24 mouse cellular contexts compared by ENCODE assay signal in genomic region chr15:81102274-81102879, GRCm38 (mm10).
A peak's percentile ranks its signal among the peaks of the same experiment; 100 is the strongest.
DNase-seq lines count a peak whose midpoint lies in the region; ATAC-seq and TF ChIP-seq lines count a peak whose summit lies in the region.
"Had no signal": no experiment of that assay in that cellular context is flagged by ENCODE, and none has a peak within 500 bp of the region (broad histone marks: within the 10 kb centered on the region; RNA-seq: fewer than 3 reads in every experiment).

No protein-coding gene starts in this region.

- H3K79me2 ChIP-seq in C2C12 (ENCODE audit: control insufficient read depth, insufficient read depth) = peaks cover 99% of the 10 kb centered on the region

- H3K4me3 ChIP-seq in forebrain, embryonic 12.5 days (replicated peaks) = no peak overlapping the region
- no peak overlapping the region for H3K4me3 ChIP-seq in forebrain, embryonic 16.5 days (replicated peaks; ENCODE audit: low read length)
- no peak overlapping the region for H3K4me3 ChIP-seq in C2C12 (ENCODE audit: insufficient read depth, poor library complexity, severe bottlenecking)
- peak overlapping the region; percentile 78 for H3K4me3 ChIP-seq in cortical plate, adult 2 months (ENCODE audit: insufficient read depth, low read length)
- H3K4me3 ChIP-seq in olfactory bulb, adult 2 months (ENCODE audit: insufficient read depth, low read depth, low read length) = peak overlapping the region; percentile 33
- H3K4me3 ChIP-seq: embryonic facial prominence, embryonic 15.5 days; heart, adult 2 months; heart, embryonic 15.5 days; hindbrain, embryonic 10.5 days; hindbrain, embryonic 15.5 days had no signal

- no peak for DNase-seq in cerebellum, adult 11 months
- no peak for DNase-seq in heart, adult 11 months
- no peak for DNase-seq in heart, postnatal 36 days
- DNase-seq: adrenal gland, adult 2 months; adrenal gland, postnatal 25 days; cerebellum, adult 11-12 months; cerebellum, adult 9-10 months; cerebellum, postnatal 25 days; gastrocnemius, postnatal 10 days; heart, adult 2 months; heart, postnatal 14 days had no signal

- H3K9ac ChIP-seq in forebrain, embryonic 12.5 days = no peak overlapping the region
- no peak overlapping the region for H3K9ac ChIP-seq in forebrain, embryonic 16.5 days (replicated peaks; ENCODE audit: low read depth, low read length)
- H3K9ac ChIP-seq: embryonic facial prominence, embryonic 15.5 days; heart, embryonic 15.5 days; hindbrain, embryonic 15.5 days had no signal

- H3ac ChIP-seq in C2C12 (ENCODE audit: control insufficient read depth, insufficient read length, low read depth) = peak overlapping the region; percentile 66

- no peak for TF ChIP-seq CTCF in C2C12 (IDR thresholded peaks at IDR 0.05; ENCODE audit: control insufficient read depth, insufficient read depth, insufficient read length)
- no peak for TF ChIP-seq CTCF in cortical plate, adult 2 months (IDR thresholded peaks at IDR 0.05; ENCODE audit: extremely low read depth, insufficient read depth, low read length)
- TF ChIP-seq CTCF in olfactory bulb, adult 2 months (IDR thresholded peaks at IDR 0.05; ENCODE audit: insufficient read depth, low read depth, low read length) = no peak

- H3K9me3 ChIP-seq in forebrain, embryonic 12.5 days = no peaks in the 10 kb centered on the region
- no peaks in the 10 kb centered on the region for H3K9me3 ChIP-seq in forebrain, embryonic 16.5 days (ENCODE audit: control insufficient read depth, low read length)
- H3K9me3 ChIP-seq: embryonic facial prominence, embryonic 15.5 days; heart, embryonic 15.5 days; hindbrain, embryonic 10.5 days; hindbrain, embryonic 15.5 days had no signal

- H3K4me1 ChIP-seq in forebrain, embryonic 12.5 days = peaks cover 45% of the 10 kb centered on the region
- H3K4me1 ChIP-seq in forebrain, embryonic 16.5 days (replicated peaks; ENCODE audit: control insufficient read depth, insufficient read depth, low read length) = peaks cover 31% of the 10 kb centered on the region
- H3K4me1 ChIP-seq in cortical plate, adult 2 months (ENCODE audit: control insufficient read depth, insufficient read depth, low read length) = peaks cover 13% of the 10 kb centered on the region; the same call in 1 of the 2 replicates
- peaks cover 11% of the 10 kb centered on the region for H3K4me1 ChIP-seq in olfactory bulb, adult 2 months (ENCODE audit: control insufficient read depth, insufficient read depth, low read length)

- 71% methylated on average over 13 of the region's 13 CpGs for WGBS in forebrain, embryonic 12.5 days
- WGBS in forebrain, embryonic 16.5 days = 65% methylated on average over 13 of the region's 13 CpGs
- 37% methylated on average over 13 of the region's 13 CpGs for WGBS in olfactory bulb, adult 2 months

- no peak overlapping the region for H3K4me2 ChIP-seq in forebrain, embryonic 12.5 days
- H3K4me2 ChIP-seq in forebrain, embryonic 16.5 days (ENCODE audit: low read length) = no peak overlapping the region
- H3K4me2 ChIP-seq: embryonic facial prominence, embryonic 15.5 days; heart, embryonic 11.5 days; heart, embryonic 15.5 days; hindbrain, embryonic 15.5 days had no signal

- intact Hi-C loops in heart, postnatal 36 days (cut with DNase I) = no loop called here

- TF ChIP-seq POLR2A in cortical plate, adult 2 months (IDR thresholded peaks at IDR 0.05; ENCODE audit: extremely low read depth, insufficient read depth, low read length) = no peak
- TF ChIP-seq POLR2A in olfactory bulb, adult 2 months (IDR thresholded peaks at IDR 0.05; ENCODE audit: insufficient read depth, low read depth, low read length) = no peak

- H3K79me3 ChIP-seq in C2C12 (ENCODE audit: low read depth) = peaks cover 75% of the 10 kb centered on the region

- H3K27ac ChIP-seq in forebrain, embryonic 12.5 days = 0 out of 2 replicates have a peak overlapping the region, but pooled peaks have one; percentile 32
- H3K27ac ChIP-seq in forebrain, embryonic 16.5 days (ENCODE audit: low read length) = no peak overlapping the region
- H3K27ac ChIP-seq in cortical plate, adult 2 months (ENCODE audit: insufficient read depth, low read length) = no peak overlapping the region
- H3K27ac ChIP-seq in olfactory bulb, adult 2 months (ENCODE audit: insufficient read depth, low read depth, low read length) = peak overlapping the region; percentile 94
- H3K27ac ChIP-seq: embryonic facial prominence, embryonic 15.5 days; heart, adult 2 months; heart, embryonic 15.5 days; hindbrain, embryonic 10.5 days; hindbrain, embryonic 15.5 days had no signal

- H3K36me3 ChIP-seq in forebrain, embryonic 12.5 days (replicated peaks) = no peaks in the 10 kb centered on the region
- no peaks in the 10 kb centered on the region for H3K36me3 ChIP-seq in forebrain, embryonic 16.5 days (ENCODE audit: control insufficient read depth, insufficient read depth)
- peaks cover 5% of the 10 kb centered on the region for H3K36me3 ChIP-seq in C2C12 (ENCODE audit: control insufficient read depth, insufficient read depth)
- H3K36me3 ChIP-seq: embryonic facial prominence, embryonic 15.5 days; heart, embryonic 15.5 days; hindbrain, embryonic 10.5 days; hindbrain, embryonic 15.5 days had no signal

- no peak for ATAC-seq in forebrain, embryonic 12.5 days (ENCODE audit: low FRiP score)
- ATAC-seq in forebrain, embryonic 16.5 days = no peak
- ATAC-seq: forebrain, embryonic 14.5 days; intestine, postnatal 0 days had no signal

- no peaks in the 10 kb centered on the region for H3K27me3 ChIP-seq in forebrain, embryonic 12.5 days
- H3K27me3 ChIP-seq in forebrain, embryonic 16.5 days (replicated peaks; ENCODE audit: control insufficient read depth, insufficient read depth, low read length) = no peaks in the 10 kb centered on the region
- no peaks in the 10 kb centered on the region for H3K27me3 ChIP-seq in C2C12 (ENCODE audit: control insufficient read depth, insufficient read depth, insufficient read length)
- H3K27me3 ChIP-seq: CH12.LX; embryonic facial prominence, embryonic 15.5 days; heart, embryonic 15.5 days; hindbrain, embryonic 15.5 days had no signal

TF ChIP-seq in C2C12, 6 proteins besides CTCF, POLR2A, EP300 and RAD21:
- TF ChIP-seq MYOG (IDR thresholded peaks at IDR 0.05; ENCODE audit: control insufficient read depth, extremely low read depth, insufficient read length) (no peak), FOSL1 (IDR thresholded peaks at IDR 0.05; ENCODE audit: insufficient read depth, low read length, poor library complexity, severe bottlenecking) (peak; percentile 32), MYOD1 (IDR thresholded peaks at IDR 0.05; ENCODE audit: control insufficient read depth, insufficient read length, low read depth) (no peak), USF1 (IDR thresholded peaks at IDR 0.05; ENCODE audit: low read depth) (no peak), MAX (IDR thresholded peaks at IDR 0.05) (peak; percentile 79), CEBPB (IDR thresholded peaks at IDR 0.05; ENCODE audit: low read depth) (peak; percentile 56)

Comparison
In these comparisons a context has a peak if more than half of its experiments do, and no peak if none do; other contexts are left out.
1. H3K27ac ChIP-seq: peak in forebrain, embryonic 12.5 days (single experiment) and olfactory bulb, adult 2 months (single experiment); none in forebrain, embryonic 16.5 days (single experiment) and cortical plate, adult 2 months (single experiment).
2. H3K4me3 ChIP-seq: peak in cortical plate, adult 2 months (single experiment) and olfactory bulb, adult 2 months (single experiment); none in forebrain, embryonic 12.5 days (single experiment), forebrain, embryonic 16.5 days (single experiment) and C2C12 (single experiment).